15 mouse cellular contexts compared by ENCODE assay signal in genomic region chr3:147178746-147179145, GRCm38 (mm10).
"Had no signal": no experiment of that assay in that cellular context is flagged by ENCODE, and none has a peak within 500 bp of the region (broad histone marks: within the 10 kb centered on the region; RNA-seq: fewer than 3 reads in every experiment).

No protein-coding gene starts in this region.

- H3K27me3 ChIP-seq: neural tube, embryonic 12.5 days had no signal

- DNase-seq: kidney, adult 11 months; kidney, postnatal 14 days; left cerebral cortex, postnatal 4 days; lung, adult 2 months; lung, postnatal 36 days; thymus, adult 18-20 months; thymus, postnatal 14 days had no signal

- H3K9me3 ChIP-seq: kidney, embryonic 15.5 days; limb, embryonic 13.5 days; liver, embryonic 15.5 days; neural tube, embryonic 12.5 days had no signal

- H3K4me2 ChIP-seq: kidney, embryonic 15.5 days; limb, embryonic 13.5 days; liver, embryonic 11.5 days; liver, embryonic 15.5 days; neural tube, embryonic 12.5 days had no signal

- H3K27ac ChIP-seq: kidney, embryonic 15.5 days; left cerebral cortex, adult 2 months; limb, embryonic 13.5 days; liver, embryonic 15.5 days; neural tube, embryonic 12.5 days; stomach, postnatal 0 days had no signal

- H3K36me3 ChIP-seq: kidney, embryonic 15.5 days; limb, embryonic 13.5 days; liver, embryonic 15.5 days; neural tube, embryonic 12.5 days had no signal

- H3K4me1 ChIP-seq: liver, embryonic 15.5 days had no signal

- H3K9ac ChIP-seq: kidney, embryonic 15.5 days; limb, embryonic 13.5 days; liver, embryonic 15.5 days; neural tube, embryonic 12.5 days had no signal

- ATAC-seq: lung, postnatal 0 days had no signal

- H3K4me3 ChIP-seq: kidney, embryonic 15.5 days; left cerebral cortex, adult 2 months; limb, embryonic 13.5 days; liver, embryonic 15.5 days; neural tube, embryonic 12.5 days had no signal
